Mouse (Mus musculus) R1 (cell line): ENCODE data around the gene R3hdm1.
"Not testable (repeated sequence)": the region's sequence is repeated elsewhere in the genome, so short reads cannot be mapped to it uniquely, and the experiment has no call there.

ENCODE experiments used
- DNase-seq: peaks from one replicate; pipeline ENCODE4 v3.0.0-alpha.2; 2018; ENCODE audit warnings: low read depth, low spot score

The R3hdm1 gene

GRCm38 (mm10) chr1:128120913-128121627, 18.0 kb downstream of the R3hdm1 start:
- no peak for DNase-seq

- DNase-seq, result not testable (repeated sequence)
Measured at GRCm38 (mm10) chr1:128136222-128136621, 33.1 kb downstream of the R3hdm1 start.

GRCm38 (mm10) chr1:128141039-128141438, 37.9 kb downstream of the R3hdm1 start:
- peak; percentile 10 for DNase-seq

- peak; percentile 14 for DNase-seq
Measured at GRCm38 (mm10) chr1:128141737-128142136, 38.6 kb downstream of the R3hdm1 start.

- peak; percentile 14 for DNase-seq
Measured at GRCm38 (mm10) chr1:128166956-128167355, 63.9 kb downstream of the R3hdm1 start.

GRCm38 (mm10) chr1:128170104-128170503, 67.0 kb downstream of the R3hdm1 start:
- DNase-seq, result no peak

- peak; percentile 25 for DNase-seq
Measured at GRCm38 (mm10) chr1:128191426-128191825, 88.3 kb downstream of the R3hdm1 start.

GRCm38 (mm10) chr1:128192369-128192768, 89.3 kb downstream of the R3hdm1 start:
- DNase-seq, result no peak

GRCm38 (mm10) chr1:128194011-128194410, 90.9 kb downstream of the R3hdm1 start:
- DNase-seq, result peak; percentile 7

GRCm38 (mm10) chr1:128197353-128197752, 94.3 kb downstream of the R3hdm1 start:
- no peak for DNase-seq

GRCm38 (mm10) chr1:128213261-128213660, 110.2 kb downstream of the R3hdm1 start:
- DNase-seq, result no peak

GRCm38 (mm10) chr1:128221886-128222285, 118.8 kb downstream of the R3hdm1 start:
- no peak for DNase-seq

GRCm38 (mm10) chr1:128223304-128223703, 120.2 kb downstream of the R3hdm1 start:
- peak; percentile 72 for DNase-seq

GRCm38 (mm10) chr1:128235181-128235580, 132.1 kb downstream of the R3hdm1 start:
- DNase-seq, result no peak

- DNase-seq, result no peak
Measured at GRCm38 (mm10) chr1:128243627-128243995, 140.5 kb downstream of the R3hdm1 start, which contains the start of gene Ubxn4. TSS of gene Ubxn4 (plus strand) at chr1:128243964.

GRCm38 (mm10) chr1:128243996-128244726, 141.1 kb downstream of the R3hdm1 start:
- peak; percentile 100 for DNase-seq

- peak; percentile 38 for DNase-seq
Measured at GRCm38 (mm10) chr1:128244727-128245355, 141.7 kb downstream of the R3hdm1 start.

GRCm38 (mm10) chr1:128267061-128267460, 164.0 kb downstream of the R3hdm1 start:
- DNase-seq, result peak; percentile 62

GRCm38 (mm10) chr1:128270731-128271130, 167.6 kb downstream of the R3hdm1 start:
- no peak for DNase-seq

GRCm38 (mm10) chr1:128275908-128276307, 172.8 kb downstream of the R3hdm1 start:
- no peak for DNase-seq

GRCm38 (mm10) chr1:128278563-128278962, 175.5 kb downstream of the R3hdm1 start:
- no peak for DNase-seq

GRCm38 (mm10) chr1:128281753-128282152, 178.7 kb downstream of the R3hdm1 start:
- DNase-seq, result peak; percentile 54
